Mouse (Mus musculus) ES-Bruce4 (cell line): ENCODE measurements at regions not wholly inside any gene's neighbourhood (a gene's known extent, or its start where the extent isn't known, plus 50 kb on each side); places are given as distances from the start of the nearest gene placed in this dataset.
"Not testable (repeated sequence)": the region's sequence is repeated elsewhere in the genome, so short reads cannot be mapped to it uniquely, and the experiment has no call there.

Experiments used
- H3K27ac ChIP-seq: 2 replicates; pipeline ENCODE4 v1.5.1; 2012; ENCODE audit warnings: low read length, inconsistent platforms; ENCODE audit not compliant: insufficient read depth
- H3K27me3 ChIP-seq: 2 replicates; pipeline ENCODE4 v1.6.1; 2012; ENCODE audit warnings: mild to moderate bottlenecking, low read length, inconsistent platforms; ENCODE audit not compliant: control insufficient read depth, poor library complexity, insufficient read depth, severe bottlenecking
- H3K36me3 ChIP-seq: 2 replicates; pipeline ENCODE4 v1.6.1; 2012; ENCODE audit warnings: inconsistent platforms, mild to moderate bottlenecking, low read length, moderate library complexity; ENCODE audit not compliant: control insufficient read depth, poor library complexity, insufficient read depth, severe bottlenecking
- H3K4me1 ChIP-seq: one replicate; pipeline ENCODE4 v1.8.1; 2011; ENCODE audit warnings: low read length; ENCODE audit not compliant: control insufficient read depth, insufficient read depth
- H3K4me3 ChIP-seq: 2 replicates; pipeline ENCODE4 v1.5.1; 2011; ENCODE audit warnings: low read depth, mild to moderate bottlenecking, low read length
- H3K9ac ChIP-seq: 2 replicates; pipeline ENCODE4 v1.6.1; 2012; ENCODE audit warnings: low read depth, mild to moderate bottlenecking, inconsistent platforms; ENCODE audit not compliant: poor library complexity, severe bottlenecking
- H3K9me3 ChIP-seq: replicated peaks from 2 replicates; pipeline ENCODE4 v1.6.1; 2012; ENCODE audit warnings: mild to moderate bottlenecking, low read length, inconsistent platforms; ENCODE audit not compliant: control insufficient read depth, poor library complexity, insufficient read depth, severe bottlenecking
- CTCF ChIP-seq: IDR thresholded peaks from one replicate; pipeline ENCODE4 v1.8.1; 2011; ENCODE audit warnings: low read depth, low read length
- EP300 ChIP-seq: IDR thresholded peaks from 2 replicates; pipeline ENCODE4 v1.6.1; 2011; ENCODE audit warnings: low read depth, low read length; ENCODE audit not compliant: insufficient read depth
- POLR2A ChIP-seq: IDR thresholded peaks from one replicate; pipeline ENCODE4 v1.8.1; 2011; ENCODE audit warnings: low read length; ENCODE audit not compliant: insufficient read depth

GRCm38 (mm10) chr5:74794726-74795125, 92.0 kb upstream of the Lnx1 start:
- Histone ChIP-seq H3K4me3 (no peak overlapping the region), H3K27ac (no peak overlapping the region), H3K9me3 (no peaks in the 10 kb centered on the region), H3K27me3 (no peaks in the 10 kb centered on the region), H3K4me1 (peaks cover 3% of the 10 kb centered on the region), H3K9ac (no peak overlapping the region), H3K36me3 (no peaks in the 10 kb centered on the region)
- TF ChIP-seq POLR2A (no peak), EP300 (no peak), CTCF (no peak)

DNA sequence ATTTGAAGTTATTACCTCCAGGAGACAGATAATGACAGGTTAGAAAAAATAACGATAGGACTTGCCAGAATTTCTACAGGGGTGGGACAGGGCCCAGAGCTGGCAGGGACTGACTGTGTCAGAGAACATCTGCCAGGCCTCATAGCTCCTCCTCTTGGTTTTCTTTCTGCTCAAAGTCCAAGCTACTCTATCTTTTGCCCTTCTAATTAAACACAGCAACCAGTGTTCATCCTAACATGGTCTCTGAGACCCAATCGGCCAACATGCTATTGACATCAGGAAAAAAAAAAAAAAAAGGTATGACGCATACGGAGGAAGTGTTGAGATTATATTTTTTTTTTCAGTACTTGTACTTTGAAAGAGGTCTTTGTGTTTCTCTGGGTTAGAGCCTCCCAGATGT, 90.7 kb upstream of the Lnx1 start:
- Histone ChIP-seq H3K27ac (no peak overlapping the region), H3K27me3 (no peaks in the 10 kb centered on the region), H3K9me3 (no peaks in the 10 kb centered on the region), H3K36me3 (no peaks in the 10 kb centered on the region), H3K4me3 (no peak overlapping the region), H3K4me1 (peaks cover 3% of the 10 kb centered on the region), H3K9ac (no peak overlapping the region)
- TF ChIP-seq POLR2A: no peak
- TF ChIP-seq CTCF: no peak
- TF ChIP-seq EP300: no peak

DNA sequence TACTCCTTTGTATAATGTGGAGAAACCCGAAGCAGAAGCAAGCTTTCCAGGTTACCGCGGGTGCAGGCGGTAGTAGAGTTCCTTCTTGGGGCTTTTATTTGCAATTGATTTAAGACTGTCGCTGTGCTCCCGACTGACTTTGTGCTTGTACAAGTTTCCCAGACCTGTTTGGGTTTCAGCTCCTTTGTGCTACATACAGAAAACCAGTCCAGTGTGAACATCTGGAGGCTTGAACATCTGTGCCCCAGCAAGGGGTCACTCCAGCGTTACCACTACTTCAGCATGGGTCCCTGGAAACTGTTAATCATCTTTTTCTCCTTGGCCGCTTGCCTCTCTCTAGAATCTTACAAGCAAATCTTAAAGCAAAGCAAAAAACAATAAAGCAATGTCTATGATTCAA, 90.2 kb upstream of the Lnx1 start:
- Histone ChIP-seq H3K27ac (no peak overlapping the region), H3K4me1 (peaks cover 3% of the 10 kb centered on the region), H3K27me3 (no peaks in the 10 kb centered on the region), H3K9me3 (no peaks in the 10 kb centered on the region), H3K4me3 (no peak overlapping the region), H3K36me3 (no peaks in the 10 kb centered on the region), H3K9ac (no peak overlapping the region)
- TF ChIP-seq CTCF (no peak), EP300 (no peak), POLR2A (no peak)

GRCm38 (mm10) chr5:74792301-74792700, 89.6 kb upstream of the Lnx1 start:
- Histone ChIP-seq H3K4me3 (no peak overlapping the region), H3K27me3 (no peaks in the 10 kb centered on the region), H3K4me1 (peaks cover 3% of the 10 kb centered on the region), H3K9me3 (no peaks in the 10 kb centered on the region), H3K27ac (no peak overlapping the region), H3K9ac (no peak overlapping the region), H3K36me3 (no peaks in the 10 kb centered on the region)
- TF ChIP-seq CTCF (no peak), POLR2A (no peak), EP300 (no peak)

GRCm38 (mm10) chr5:74790501-74790900, 87.8 kb upstream of the Lnx1 start:
- H3K27ac ChIP-seq: not testable (repeated sequence)

DNA sequence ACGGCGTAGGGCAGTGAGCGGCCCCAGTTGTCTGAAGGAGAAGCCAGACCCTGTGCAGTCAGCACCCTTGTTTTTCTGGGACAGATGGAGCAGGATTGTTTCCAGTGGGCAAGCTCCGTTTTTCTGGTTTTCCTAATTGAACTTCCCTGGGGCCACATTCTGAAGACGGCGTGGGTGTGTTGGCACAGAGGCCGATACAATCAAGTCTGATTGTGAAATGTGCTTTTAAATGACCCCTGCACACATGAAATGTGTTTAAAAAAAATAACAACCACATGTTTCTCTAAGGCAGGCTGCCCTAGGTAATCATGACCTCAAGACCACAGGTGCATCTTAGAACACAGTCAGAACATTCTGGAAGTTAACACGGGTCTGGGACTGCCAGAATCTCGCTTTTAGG, 81.2 kb upstream of the Lnx1 start:
- no peaks in the 10 kb centered on the region; the same call in 1 of the 2 replicates for H3K9me3 ChIP-seq
- no peaks in the 10 kb centered on the region for H3K36me3 ChIP-seq
- no peak overlapping the region for H3K27ac ChIP-seq
- no peaks in the 10 kb centered on the region for H3K27me3 ChIP-seq
- no peaks in the 10 kb centered on the region for H3K4me1 ChIP-seq
- TF ChIP-seq EP300 (no peak), POLR2A (no peak), CTCF (no peak)
- no peak overlapping the region for H3K9ac ChIP-seq
- H3K4me3 ChIP-seq: no peak overlapping the region

More at GRCm38 (mm10) chr5:74790501-74790900, 87.8 kb upstream of the Lnx1 start:
- H3K36me3 ChIP-seq, H3K4me3 ChIP-seq, H3K9me3 ChIP-seq, H3K9ac ChIP-seq, H3K27me3 ChIP-seq, H3K4me1 ChIP-seq: not testable (repeated sequence)

GRCm38 (mm10) chr5:74778076-74778465, 75.4 kb upstream of the Lnx1 start:
- TF ChIP-seq POLR2A: no peak
- no peak for TF ChIP-seq EP300
- TF ChIP-seq CTCF: no peak
- Histone ChIP-seq H3K9ac (no peak overlapping the region), H3K36me3 (no peaks in the 10 kb centered on the region), H3K27me3 (no peaks in the 10 kb centered on the region), H3K9me3 (no peaks in the 10 kb centered on the region), H3K27ac (no peak overlapping the region), H3K4me3 (no peak overlapping the region), H3K4me1 (no peaks in the 10 kb centered on the region)
